7 mouse cellular contexts compared by ENCODE assay signal in genomic region chr13:23530181-23530900, GRCm38 (mm10). TPM values are rescaled to one million over a fixed set of nuclear protein-coding genes. Genes with fewer than 3 reads are reported as not detected.
DNase-seq lines count a peak whose midpoint lies in the region; ATAC-seq and TF ChIP-seq lines count a peak whose summit lies in the region.

No protein-coding gene starts in this region.

- WGBS in intestine, embryonic 14.5 days = 0% methylated on average over 20 of the region's 20 CpGs
- 2% methylated on average over 20 of the region's 20 CpGs for WGBS in macrophage (ENCODE audit: missing documents)
- under 1% methylated on average over 20 of the region's 20 CpGs for WGBS in spleen, adult 2 months

- peak; percentile 10; the same call in 1 of the 2 replicates for ATAC-seq in intestine, embryonic 14.5 days (replicated peaks; ENCODE audit: low FRiP score, low TSS enrichment, low read depth)

- peak overlapping the region; percentile 99 for H3K27ac ChIP-seq in intestine, embryonic 14.5 days (ENCODE audit: low read depth)
- H3K27ac ChIP-seq in macrophage = peak overlapping the region; percentile 91
- peak overlapping the region; percentile 86 for H3K27ac ChIP-seq in spleen, adult 2 months (ENCODE audit: insufficient read depth, low read length)

- H3K36me3 ChIP-seq in intestine, embryonic 14.5 days (ENCODE audit: control insufficient read depth, insufficient read depth, low read length) = no peaks in the 10 kb centered on the region
- no peaks in the 10 kb centered on the region for H3K36me3 ChIP-seq in macrophage (ENCODE audit: inconsistent target)
- H3K36me3 ChIP-seq in spleen, adult 2 months (ENCODE audit: control insufficient read depth, insufficient read depth, low read length) = no peaks in the 10 kb centered on the region

- peak overlapping the region; percentile 70 for H3K4me2 ChIP-seq in intestine, embryonic 14.5 days (ENCODE audit: low read length)

- no peaks in the 10 kb centered on the region for H3K9me3 ChIP-seq in intestine, embryonic 14.5 days (ENCODE audit: control insufficient read depth, low read length)

- H3K4me1 ChIP-seq in intestine, embryonic 14.5 days (replicated peaks; ENCODE audit: control insufficient read depth, insufficient read depth, low read length) = peaks cover 21% of the 10 kb centered on the region
- H3K4me1 ChIP-seq in spleen, adult 2 months (ENCODE audit: control insufficient read depth, insufficient read depth, insufficient read length) = peaks cover 3% of the 10 kb centered on the region; the same call in 1 of the 2 replicates

- H3K4me3 ChIP-seq in intestine, embryonic 14.5 days (ENCODE audit: low read depth, low read length) = peak overlapping the region; percentile 54
- H3K4me3 ChIP-seq in macrophage (ENCODE audit: inconsistent target) = peak overlapping the region; percentile 58
- H3K4me3 ChIP-seq in spleen, adult 2 months (ENCODE audit: extremely low read depth, insufficient read depth, insufficient read length) = peak overlapping the region; percentile 59

- peak overlapping the region; percentile 89 for H3K9ac ChIP-seq in intestine, embryonic 14.5 days (ENCODE audit: low read length)

- no peak for TF ChIP-seq CTCF in spleen, adult 2 months (IDR thresholded peaks at IDR 0.05; ENCODE audit: extremely low read depth, insufficient read depth, insufficient read length, insufficient replicate concordance)

- no peaks in the 10 kb centered on the region for H3K79me2 ChIP-seq in macrophage (ENCODE audit: inconsistent target)

- peak; percentile 74 for DNase-seq in R1 (ENCODE audit: low read depth, low spot score)
- peak; percentile 68 for DNase-seq in cerebellum, adult 9-11 months
- peak; percentile 47 to 65 for DNase-seq in gastrocnemius, adult 8-10 months (ENCODE audit: low spot score in 2 of 2)
- peak; percentile 93 for DNase-seq in intestine, embryonic 14.5 days (ENCODE audit: low spot score)
- DNase-seq in left cerebral cortex, adult 9 months (ENCODE audit: low spot score in 2 of 2) = peak; percentile 59 to 84
- peak; percentile 50 to 69 for DNase-seq in spleen, adult 2 months (ENCODE audit: low read depth in 1 of 2, low spot score in 2 of 2)

- H3K27me3 ChIP-seq in intestine, embryonic 14.5 days (replicated peaks; ENCODE audit: control insufficient read depth, insufficient read depth, low read length) = no peaks in the 10 kb centered on the region
- no peaks in the 10 kb centered on the region for H3K27me3 ChIP-seq in spleen, adult 2 months (ENCODE audit: control insufficient read depth, insufficient read depth, low read length)

- TF ChIP-seq POLR2A in spleen, adult 2 months (IDR thresholded peaks at IDR 0.05; ENCODE audit: low read depth, low read length) = no peak

RNA-seq across cellular contexts. Expression of gene Hist1h4h, which starts 0.5 kb away (rescaled TPM):
- 100 to 1,000 TPM; 131 to 174 (median 160) TPM for total RNA-seq in gastrocnemius, adult 8-10 months (2022)
- polyA plus RNA-seq in intestine, embryonic 14.5 days (2014; fragmentation: Nextera tagmentation; extraction: Ambion mirVana) = 6.5 and 6.9 TPM in 2 replicates
- total RNA-seq in macrophage (2018; cell fraction: chromatin; rRNA removed) = 10 to 100 TPM in 17 of 26 experiments, 1 to 10 TPM in 7, not detected in 2; 2.5 to 65.3 (median 15.5) TPM
- 100 to 1,000 TPM in 8 of 26 experiments, 10 to 100 TPM in 18; 16.2 to 226 (median 79.6) TPM for total RNA-seq in macrophage (2018; cell fraction: cytosol; rRNA removed)
- total RNA-seq in macrophage (2018; cell fraction: nucleus; rRNA removed) = 100 to 1,000 TPM in 1 of 26 experiments, 10 to 100 TPM in 22, 1 to 10 TPM in 3; 3.2 to 104 (median 26.4) TPM
- polyA plus RNA-seq in macrophage (2018) = 1.0 to 1.9 TPM in 2 of 3 replicates, not detected in the other
- 26.5 and 53.6 TPM in 2 replicates for polyA plus RNA-seq in spleen, adult 2 months (2012; rRNA removed)

RNA-seq across cellular contexts. Expression of gene Hist1h2af, which starts 3.4 kb away (rescaled TPM):
- total RNA-seq in gastrocnemius, adult 8-10 months (2022) = 1 to 10 TPM in 1 of 4 experiments, not detected in 3; 1.5 TPM
- polyA plus RNA-seq in intestine, embryonic 14.5 days (2014; fragmentation: Nextera tagmentation; extraction: Ambion mirVana) = 12.1 and 15.7 TPM in 2 replicates
- 10 to 100 TPM in 2 of 26 experiments, 1 to 10 TPM in 5, not detected in 19; 3.1 to 25.0 (median 5.3) TPM for total RNA-seq in macrophage (2018; cell fraction: chromatin; rRNA removed)
- 10 to 100 TPM in 15 of 26 experiments, 1 to 10 TPM in 11; 2.6 to 50.6 (median 16.0) TPM for total RNA-seq in macrophage (2018; cell fraction: cytosol; rRNA removed)
- total RNA-seq in macrophage (2018; cell fraction: nucleus; rRNA removed) = 10 to 100 TPM in 1 of 26 experiments, 1 to 10 TPM in 14, not detected in 11; 2.4 to 22.9 (median 4.9) TPM
- polyA plus RNA-seq in macrophage (2018) = not detected in 3 replicates
- polyA plus RNA-seq in spleen, adult 2 months (2012; rRNA removed) = 733 and 772 TPM in 2 replicates

RNA-seq across cellular contexts. Expression of gene Hist1h3g, which starts 4.9 kb away (rescaled TPM):
- total RNA-seq in gastrocnemius, adult 8-10 months (2022) = 1 to 10 TPM in 1 of 4 experiments, under 1 TPM in 1, not detected in 2; 0.75 to 2.2 TPM
- polyA plus RNA-seq in intestine, embryonic 14.5 days (2014; fragmentation: Nextera tagmentation; extraction: Ambion mirVana) = 6.1 and 8.1 TPM in 2 replicates
- total RNA-seq in macrophage (2018; cell fraction: chromatin; rRNA removed) = 1 to 10 TPM in 3 of 26 experiments, not detected in 23; 2.6 to 6.9 (median 3.0) TPM
- 10 to 100 TPM in 3 of 26 experiments, 1 to 10 TPM in 21, under 1 TPM in 2; 0.91 to 17.1 (median 3.1) TPM for total RNA-seq in macrophage (2018; cell fraction: cytosol; rRNA removed)
- total RNA-seq in macrophage (2018; cell fraction: nucleus; rRNA removed) = 1 to 10 TPM in 3 of 26 experiments, not detected in 23; 2.4 to 9.1 (median 2.4) TPM
- not detected in 3 replicates for polyA plus RNA-seq in macrophage (2018)
- 34.4 and 52.1 TPM in 2 replicates for polyA plus RNA-seq in spleen, adult 2 months (2012; rRNA removed)

RNA-seq across cellular contexts. Expression of gene Hist1h2bh, which starts 12.9 kb away (rescaled TPM):
- total RNA-seq in gastrocnemius, adult 8-10 months (2022) = 1 to 10 TPM in 2 of 4 experiments, under 1 TPM in 2; 0.82 to 1.6 (median 1.2) TPM
- 0.47 and 1.1 TPM in 2 replicates for polyA plus RNA-seq in intestine, embryonic 14.5 days (2014; fragmentation: Nextera tagmentation; extraction: Ambion mirVana)
- 1 to 10 TPM in 1 of 26 experiments, under 1 TPM in 7, not detected in 18; 0.51 to 1.7 (median 0.67) TPM for total RNA-seq in macrophage (2018; cell fraction: chromatin; rRNA removed)
- 1 to 10 TPM in 22 of 26 experiments, under 1 TPM in 4; 0.50 to 6.2 (median 1.7) TPM for total RNA-seq in macrophage (2018; cell fraction: cytosol; rRNA removed)
- total RNA-seq in macrophage (2018; cell fraction: nucleus; rRNA removed) = 1 to 10 TPM in 3 of 26 experiments, under 1 TPM in 10, not detected in 13; 0.24 to 2.9 (median 0.72) TPM
- 0.09 to 0.34 TPM (median 0.15 TPM) in 3 replicates for polyA plus RNA-seq in macrophage (2018)
- polyA plus RNA-seq in spleen, adult 2 months (2012; rRNA removed) = 4.9 and 8.4 TPM in 2 replicates

RNA-seq across cellular contexts. Expression of gene Hist1h3f, which starts 13.5 kb away (rescaled TPM):
- total RNA-seq in gastrocnemius, adult 8-10 months (2022) = 1 to 10 TPM; 3.1 to 5.0 (median 4.4) TPM
- polyA plus RNA-seq in intestine, embryonic 14.5 days (2014; fragmentation: Nextera tagmentation; extraction: Ambion mirVana) = 1.1 and 1.2 TPM in 2 replicates
- total RNA-seq in macrophage (2018; cell fraction: chromatin; rRNA removed) = 1 to 10 TPM in 12 of 26 experiments, under 1 TPM in 3, not detected in 11; 0.66 to 8.1 (median 1.7) TPM
- total RNA-seq in macrophage (2018; cell fraction: cytosol; rRNA removed) = 10 to 100 TPM in 8 of 26 experiments, 1 to 10 TPM in 17, under 1 TPM in 1; 0.94 to 20.0 (median 7.1) TPM
- total RNA-seq in macrophage (2018; cell fraction: nucleus; rRNA removed) = 1 to 10 TPM in 13 of 26 experiments, under 1 TPM in 7, not detected in 6; 0.48 to 6.5 (median 1.5) TPM
- polyA plus RNA-seq in macrophage (2018) = not detected in 3 replicates
- 10.2 and 16.1 TPM in 2 replicates for polyA plus RNA-seq in spleen, adult 2 months (2012; rRNA removed)

Comparison
In these comparisons a context has a peak if more than half of its experiments do, and no peak if none do; other contexts are left out.
1. Peak in every context shown above with its lines: DNase-seq, ATAC-seq, H3K4me3 ChIP-seq and H3K27ac ChIP-seq.
2. RNA of gene Hist1h2af, which starts 3.4 kb away (polyA plus RNA-seq): 733 to 772 TPM in spleen, adult 2 months; 12.1 to 15.7 TPM in intestine, embryonic 14.5 days and not detected in macrophage; every median in the first group is over 10 times any median in the second.